Mouse (Mus musculus) olfactory bulb, adult 2 months (tissue): ENCODE measurements around the gene Wdr27.
"Not testable (repeated sequence)": the region's sequence is repeated elsewhere in the genome, so short reads cannot be mapped to it uniquely, and the experiment has no call there.

ENCODE experiments used
- CTCF ChIP-seq: fragments of 200-500 bp; IDR thresholded peaks from 2 replicates; pipeline ENCODE4 v1.5.1; 2012; ENCODE audit warnings: low read depth, mild to moderate bottlenecking, low read length, moderate library complexity; ENCODE audit not compliant: insufficient read depth
- POLR2A ChIP-seq: fragments of 200-500 bp; IDR thresholded peaks from 2 replicates; pipeline ENCODE4 v1.6.1; 2012; ENCODE audit warnings: mild to moderate bottlenecking, low read depth, low read length, moderate library complexity; ENCODE audit not compliant: insufficient read depth

DNA sequence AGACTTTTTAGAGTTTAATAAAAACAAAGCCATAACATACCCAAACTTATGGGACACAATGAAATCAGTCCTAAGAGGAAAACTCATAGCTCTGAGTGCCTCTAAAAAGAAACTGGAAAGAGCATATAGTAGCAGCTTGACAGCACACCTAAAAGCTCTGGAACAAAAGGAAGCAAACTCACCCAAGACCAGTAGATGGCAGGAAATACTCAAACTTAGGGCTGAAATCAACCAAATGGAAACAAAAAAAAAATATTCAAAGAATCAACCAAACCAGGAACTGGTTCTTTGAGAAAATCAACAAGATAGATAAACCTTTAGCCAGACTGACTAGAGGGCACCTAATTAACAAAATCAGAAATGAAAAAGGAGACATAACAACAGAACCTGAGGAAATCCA is 47.9 kb downstream of the Wdr27 start:
- TF ChIP-seq CTCF, POLR2A: not testable (repeated sequence)
